Comparison of ENCODE assay signal across 10 mouse cellular contexts in the genomic region with DNA sequence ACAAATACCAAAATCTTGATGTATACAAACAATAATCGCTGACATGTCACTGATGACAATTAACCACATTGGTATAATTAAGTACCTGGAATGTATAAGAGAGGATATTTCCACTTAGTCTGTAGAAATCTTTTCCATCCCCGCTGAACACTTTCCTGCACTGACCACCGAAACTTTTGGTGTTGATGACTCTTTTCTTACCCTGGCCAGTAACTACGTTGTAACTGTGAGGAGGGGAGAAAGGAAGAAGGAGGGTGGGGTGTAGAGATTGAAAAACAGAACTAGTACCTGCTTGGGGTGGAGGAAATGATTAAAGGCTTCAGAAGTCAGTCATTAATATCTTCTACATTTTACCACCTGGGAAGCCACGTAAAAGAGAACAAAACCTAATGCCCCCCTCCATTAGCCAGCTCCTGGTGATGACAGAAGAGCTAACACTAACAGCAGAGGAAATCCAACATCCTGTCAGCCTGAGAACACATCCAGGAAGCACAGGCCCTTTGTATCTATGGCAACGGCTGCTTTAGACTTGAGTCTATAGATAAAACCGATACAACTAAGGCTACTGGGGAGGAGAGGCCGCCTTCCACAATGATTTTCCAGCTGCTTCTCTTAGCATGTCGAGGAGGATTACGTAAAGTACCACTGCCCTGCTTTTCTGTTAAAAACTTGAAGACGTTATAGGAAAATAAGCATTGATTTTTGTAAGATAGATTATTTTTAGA. TPM values are rescaled to one million over a fixed set of nuclear protein-coding genes. Genes with fewer than 3 reads are reported as not detected.
DNase-seq lines count a peak whose midpoint lies in the region; ATAC-seq and TF ChIP-seq lines count a peak whose summit lies in the region.
"Had no signal": no experiment of that assay in that cellular context is flagged by ENCODE, and none has a peak within 500 bp of the region (broad histone marks: within the 10 kb centered on the region; RNA-seq: fewer than 3 reads in every experiment).

No protein-coding gene starts in this region.

- no peaks in the 10 kb centered on the region for H3K36me3 ChIP-seq in intestine, embryonic 14.5 days (ENCODE audit: control insufficient read depth, insufficient read depth, low read length)
- H3K36me3 ChIP-seq in intestine, postnatal 0 days (ENCODE audit: control insufficient read depth, insufficient read depth) = no peaks in the 10 kb centered on the region
- no peaks in the 10 kb centered on the region for H3K36me3 ChIP-seq in midbrain, embryonic 13.5 days

- intact Hi-C loops in heart, postnatal 10 days (cut with DNase I) = no loop called here

- no peak overlapping the region for H3K4me3 ChIP-seq in intestine, embryonic 14.5 days (ENCODE audit: low read depth, low read length)
- no peak overlapping the region for H3K4me3 ChIP-seq in intestine, postnatal 0 days (ENCODE audit: low read depth, low read length)
- no peak overlapping the region for H3K4me3 ChIP-seq in midbrain, embryonic 13.5 days (replicated peaks)

- H3K27me3 ChIP-seq in intestine, embryonic 14.5 days (replicated peaks; ENCODE audit: control insufficient read depth, insufficient read depth, low read length) = no peaks in the 10 kb centered on the region
- no peaks in the 10 kb centered on the region for H3K27me3 ChIP-seq in intestine, postnatal 0 days (replicated peaks; ENCODE audit: control insufficient read depth, insufficient read depth, low read length)
- no peaks in the 10 kb centered on the region for H3K27me3 ChIP-seq in midbrain, embryonic 13.5 days

- H3K4me2 ChIP-seq in intestine, embryonic 14.5 days (ENCODE audit: low read length) = peak overlapping the region; percentile 14
- H3K4me2 ChIP-seq in intestine, postnatal 0 days (replicated peaks; ENCODE audit: low read depth) = no peak overlapping the region
- no peak overlapping the region for H3K4me2 ChIP-seq in midbrain, embryonic 13.5 days (replicated peaks)

- DNase-seq in intestine, embryonic 14.5 days (ENCODE audit: low spot score) = no peak
- DNase-seq in NIH3T3 (ENCODE audit: low read depth) = peak; percentile 8
- peak; percentile 6 to 14 for DNase-seq in heart, postnatal 10 days
- DNase-seq in c-Kit-positive CD71-positive TER-119-positive erythroid progenitor cells, embryonic 14.5 days (ENCODE audit: low spot score) = no peak
- no peak for DNase-seq in adrenal gland, postnatal 10 days

- WGBS in intestine, embryonic 14.5 days = 39% methylated on average over 11 of the region's 11 CpGs
- 37% methylated on average over 11 of the region's 11 CpGs for WGBS in intestine, postnatal 0 days
- 52% methylated on average over 11 of the region's 11 CpGs for WGBS in midbrain, embryonic 13.5 days

- no peak overlapping the region for H3K27ac ChIP-seq in intestine, embryonic 14.5 days (ENCODE audit: low read depth)
- no peak overlapping the region for H3K27ac ChIP-seq in intestine, postnatal 0 days (ENCODE audit: low read depth, low read length)
- no peak overlapping the region for H3K27ac ChIP-seq in midbrain, embryonic 13.5 days

- no peak for TF ChIP-seq CTCF in intestine, postnatal 0 days (IDR thresholded peaks at IDR 0.05; ENCODE audit: low read depth)

- H3K9ac ChIP-seq in intestine, embryonic 14.5 days (ENCODE audit: low read length) = no peak overlapping the region
- no peak overlapping the region for H3K9ac ChIP-seq in intestine, postnatal 0 days (ENCODE audit: low read depth, low read length)
- no peak overlapping the region for H3K9ac ChIP-seq in midbrain, embryonic 13.5 days (replicated peaks)

- H3K4me1 ChIP-seq in intestine, embryonic 14.5 days (replicated peaks; ENCODE audit: control insufficient read depth, insufficient read depth, low read length) = no peaks in the 10 kb centered on the region
- H3K4me1 ChIP-seq in intestine, postnatal 0 days (replicated peaks; ENCODE audit: control insufficient read depth, insufficient read depth, low read length) = no peaks in the 10 kb centered on the region
- 0 out of 2 replicates have a peak, but pooled peaks cover 2% of the 10 kb centered on the region for H3K4me1 ChIP-seq in midbrain, embryonic 13.5 days (replicated peaks)

- H3K9me3 ChIP-seq in intestine, embryonic 14.5 days (ENCODE audit: control insufficient read depth, low read length) = no peaks in the 10 kb centered on the region
- H3K9me3 ChIP-seq in intestine, postnatal 0 days (ENCODE audit: control insufficient read depth) = no peaks in the 10 kb centered on the region
- H3K9me3 ChIP-seq in midbrain, embryonic 13.5 days = no peaks in the 10 kb centered on the region

- no peak for ATAC-seq in intestine, embryonic 14.5 days (replicated peaks; ENCODE audit: low FRiP score, low TSS enrichment, low read depth)
- ATAC-seq in intestine, postnatal 0 days = no peak
- ATAC-seq in midbrain, embryonic 13.5 days = peak; percentile 85
- no peak for ATAC-seq in erythroblast, adult 5-6 weeks (replicated peaks; ENCODE audit: low FRiP score, poor library complexity, severe bottlenecking)

RNA-seq across cellular contexts. Expression of a gene that starts 17.8 kb away (rescaled TPM):
- polyA plus RNA-seq in intestine, embryonic 14.5 days (2014; fragmentation: Nextera tagmentation; extraction: Ambion mirVana) = 0.11 TPM in 2 replicates
- 0.07 and 0.08 TPM in 2 replicates for polyA plus RNA-seq in intestine, postnatal 0 days (2015; fragmentation: Nextera tagmentation; extraction: Ambion mirVana)
- total RNA-seq in heart, postnatal 10 days (2021) = under 1 TPM; 0.19 to 0.27 TPM
- not detected in 2 replicates for polyA plus RNA-seq in midbrain, embryonic 13.5 days (2015; fragmentation: Nextera tagmentation; extraction: Ambion mirVana)
- not detected in 2 replicates for total RNA-seq in erythroblast, adult 5-6 weeks (2015; ENCODE audit: low replicate concordance)
- not detected in 2 replicates for total RNA-seq in erythroblast, adult 5-6 weeks (2017; ENCODE audit: low replicate concordance)
- 1 to 10 TPM; 6.4 to 6.6 TPM for total RNA-seq in adrenal gland, postnatal 10 days (2021)
- total RNA-seq: MEL; neutrophil, adult 5-6 weeks had no signal

Comparison
In these comparisons a context has a peak if more than half of its experiments do, and no peak if none do; other contexts are left out.
1. DNase-seq: peak in NIH3T3 (single experiment) and heart, postnatal 10 days (2 of 2); none in intestine, embryonic 14.5 days (single experiment), c-Kit-positive CD71-positive TER-119-positive erythroid progenitor cells, embryonic 14.5 days (single experiment) and adrenal gland, postnatal 10 days (single experiment).
2. RNA of a gene that starts 17.8 kb away (total RNA-seq): 6.4 to 6.6 TPM in adrenal gland, postnatal 10 days; 0.19 to 0.27 TPM in heart, postnatal 10 days and not detected in erythroblast, adult 5-6 weeks; every median in the first group is over 4 times any median in the second.